Mouse (Mus musculus) kidney, embryonic 16.5 days (tissue): ENCODE measurements at regions not wholly inside any gene's neighbourhood (a gene's known extent, or its start where the extent isn't known, plus 50 kb on each side); places are given as distances from the start of the nearest gene placed in this dataset.
A peak's percentile ranks its signal among the peaks of the same experiment; 100 is the strongest.

Experiments
- ATAC-seq: fragments of 200-750 bp; cut with Nextera tagmentation; 2 replicates; pipeline ENCODE4 v1.8.0; 2017; ENCODE audit warnings: moderate TSS enrichment; ENCODE audit not compliant: low FRiP score, low TSS enrichment
- H3K27ac ChIP-seq: fragments of 300-500 bp; sonication (generic); 2 replicates; pipeline ENCODE4 v1.5.1; 2014; ENCODE audit warnings: low read length
- H3K27me3 ChIP-seq: fragments of 300-500 bp; sonication (generic); 2 replicates; pipeline ENCODE4 v1.6.1; 2014; ENCODE audit warnings: low read length, control low read depth, mixed read lengths; ENCODE audit not compliant: insufficient read depth
- H3K36me3 ChIP-seq: fragments of 300-500 bp; sonication (generic); 2 replicates; pipeline ENCODE4 v1.6.1; 2014; ENCODE audit warnings: low read length, control low read depth, mixed read lengths; ENCODE audit not compliant: insufficient read depth
- H3K4me1 ChIP-seq: fragments of 300-500 bp; sonication (generic); 2 replicates; pipeline ENCODE4 v1.6.1; 2014; ENCODE audit warnings: low read length, control low read depth, mixed read lengths; ENCODE audit not compliant: insufficient read depth
- H3K4me2 ChIP-seq: fragments of 300-500 bp; sonication (generic); replicated peaks from 2 replicates; pipeline ENCODE4 v1.6.1; 2014; ENCODE audit warnings: low read depth, low read length
- H3K4me3 ChIP-seq: fragments of 300-500 bp; sonication (generic); 2 replicates; pipeline ENCODE4 v1.5.1; 2014; ENCODE audit warnings: mild to moderate bottlenecking, low read length
- H3K9ac ChIP-seq: fragments of 300-500 bp; sonication (generic); replicated peaks from 2 replicates; pipeline ENCODE4 v1.6.1; 2014; ENCODE audit warnings: low read length
- H3K9me3 ChIP-seq: fragments of 300-500 bp; sonication (generic); 2 replicates; pipeline ENCODE4 v1.6.1; 2016; ENCODE audit warnings: low read length, control low read depth
- WGBS: fragments of 180-500 bp; shearing (Covaris S2); extraction: QIAGEN DNeasy Blood & Tissue Kit; methylation state at CpG from one replicate; pipeline ENCODE4 v1.1.7; 2014; 5-methylcytosine and 5-hydroxymethylcytosine counted together

GRCm38 (mm10) chr13:112187226-112187625 lies 101.0 kb upstream of the Ankrd55 start:
- no peak overlapping the region for H3K27ac ChIP-seq

GRCm38 (mm10) chr13:112188313-112188712 lies 99.9 kb upstream of the Ankrd55 start:
- Histone ChIP-seq H3K4me1 (peaks cover 67% of the 10 kb centered on the region), H3K4me2 (no peak overlapping the region), H3K27ac (peak overlapping the region; percentile 85), H3K9ac (no peak overlapping the region), H3K4me3 (no peak overlapping the region), H3K36me3 (no peaks in the 10 kb centered on the region), H3K9me3 (no peaks in the 10 kb centered on the region), H3K27me3 (no peaks in the 10 kb centered on the region)
- ATAC-seq, result no peak
- 57% methylated on average over 7 of the region's 7 CpGs for WGBS

More at GRCm38 (mm10) chr13:112187226-112187625, 101.0 kb upstream of the Ankrd55 start:
- no peak overlapping the region for H3K9ac ChIP-seq
- WGBS, result 52% methylated on average over 3 of the region's 3 CpGs
- H3K4me1 ChIP-seq, result peaks cover 60% of the 10 kb centered on the region
- no peaks in the 10 kb centered on the region for H3K27me3 ChIP-seq
- H3K36me3 ChIP-seq, result no peaks in the 10 kb centered on the region
- ATAC-seq, result no peak
- H3K4me3 ChIP-seq, result no peak overlapping the region
- no peaks in the 10 kb centered on the region for H3K9me3 ChIP-seq
- H3K4me2 ChIP-seq, result no peak overlapping the region

- Histone ChIP-seq H3K36me3 (no peaks in the 10 kb centered on the region), H3K9ac (no peak overlapping the region), H3K4me1 (peaks cover 67% of the 10 kb centered on the region), H3K4me2 (peak overlapping the region; percentile 31; the same call in 1 of the 2 replicates), H3K9me3 (no peaks in the 10 kb centered on the region), H3K27me3 (no peaks in the 10 kb centered on the region), H3K27ac (peak overlapping the region; percentile 85), H3K4me3 (no peak overlapping the region)
- WGBS, result 53% methylated on average over 18 of the region's 18 CpGs
- ATAC-seq, result peak; percentile 30; the same call in 1 of the 2 replicates
Observed at GRCm38 (mm10) chr13:112188741-112189476, 99.3 kb upstream of the Ankrd55 start.

- ATAC-seq, result peak; percentile 72
Observed at GRCm38 (mm10) chr13:112189605-112190004, 98.6 kb upstream of the Ankrd55 start.

GRCm38 (mm10) chr13:112192192-112192905 lies 95.9 kb upstream of the Ankrd55 start:
- no peaks in the 10 kb centered on the region for H3K9me3 ChIP-seq
- no peak overlapping the region for H3K4me3 ChIP-seq
- WGBS, result 47% methylated on average over 9 of the region's 9 CpGs
- no peaks in the 10 kb centered on the region for H3K27me3 ChIP-seq
- H3K36me3 ChIP-seq, result no peaks in the 10 kb centered on the region
- H3K4me1 ChIP-seq, result peaks cover 54% of the 10 kb centered on the region
- H3K9ac ChIP-seq, result no peak overlapping the region
- no peak for ATAC-seq
- H3K27ac ChIP-seq, result no peak overlapping the region
- no peak overlapping the region for H3K4me2 ChIP-seq

More at GRCm38 (mm10) chr13:112189605-112190004, 98.6 kb upstream of the Ankrd55 start:
- Histone ChIP-seq H3K27me3 (no peaks in the 10 kb centered on the region), H3K4me1 (peaks cover 67% of the 10 kb centered on the region), H3K27ac (peak overlapping the region; percentile 85), H3K9me3 (no peaks in the 10 kb centered on the region), H3K36me3 (no peaks in the 10 kb centered on the region), H3K4me3 (no peak overlapping the region), H3K4me2 (peak overlapping the region; percentile 31), H3K9ac (no peak overlapping the region)
- 28% methylated on average over 5 of the region's 5 CpGs for whole genome bisulfite sequencing

- ATAC-seq, result no peak
- peaks cover 49% of the 10 kb centered on the region for H3K4me1 ChIP-seq
- H3K9me3 ChIP-seq, result no peaks in the 10 kb centered on the region
- H3K9ac ChIP-seq, result no peak overlapping the region
- H3K4me3 ChIP-seq, result no peak overlapping the region
- no peaks in the 10 kb centered on the region for H3K27me3 ChIP-seq
- 87% methylated on average over 5 of the region's 5 CpGs for WGBS
- H3K36me3 ChIP-seq, result no peaks in the 10 kb centered on the region
- H3K27ac ChIP-seq, result no peak overlapping the region
- H3K4me2 ChIP-seq, result no peak overlapping the region
Observed at GRCm38 (mm10) chr13:112193676-112194075, 94.6 kb upstream of the Ankrd55 start.

GRCm38 (mm10) chr13:112194991-112195390 lies 93.3 kb upstream of the Ankrd55 start:
- no peak for ATAC-seq
- Histone ChIP-seq H3K9ac (no peak overlapping the region), H3K27ac (no peak overlapping the region), H3K4me1 (peaks cover 36% of the 10 kb centered on the region), H3K4me3 (no peak overlapping the region), H3K36me3 (no peaks in the 10 kb centered on the region), H3K4me2 (no peak overlapping the region), H3K9me3 (no peaks in the 10 kb centered on the region), H3K27me3 (no peaks in the 10 kb centered on the region)
- WGBS, result 88% methylated on average over 5 of the region's 5 CpGs

- Histone ChIP-seq H3K27me3 (no peaks in the 10 kb centered on the region), H3K4me3 (peak overlapping the region; percentile 14), H3K4me2 (peak overlapping the region; percentile 55), H3K36me3 (no peaks in the 10 kb centered on the region), H3K4me1 (peaks cover 26% of the 10 kb centered on the region), H3K27ac (no peak overlapping the region), H3K9ac (peak overlapping the region; percentile 45), H3K9me3 (no peaks in the 10 kb centered on the region)
- peak; percentile 39; the same call in 1 of the 2 replicates for ATAC-seq
- 2% methylated on average over 13 of the region's 13 CpGs for WGBS
Observed at GRCm38 (mm10) chr13:112196789-112197188, 91.5 kb upstream of the Ankrd55 start.

- H3K27ac ChIP-seq, result no peak overlapping the region
- 77% methylated on average over 8 of the region's 8 CpGs for WGBS
- no peaks in the 10 kb centered on the region for H3K27me3 ChIP-seq
- no peak overlapping the region for H3K9ac ChIP-seq
- H3K4me3 ChIP-seq, result no peak overlapping the region
- H3K4me1 ChIP-seq, result peaks cover 5% of the 10 kb centered on the region; the same call in 1 of the 2 replicates
- H3K36me3 ChIP-seq, result no peaks in the 10 kb centered on the region
- ATAC-seq, result no peak
- H3K4me2 ChIP-seq, result no peak overlapping the region
- no peaks in the 10 kb centered on the region for H3K9me3 ChIP-seq
Observed at GRCm38 (mm10) chr13:112203721-112204120, 84.5 kb upstream of the Ankrd55 start.

- Histone ChIP-seq H3K4me1 (peaks cover 5% of the 10 kb centered on the region; the same call in 1 of the 2 replicates), H3K27me3 (no peaks in the 10 kb centered on the region), H3K4me2 (no peak overlapping the region), H3K9me3 (no peaks in the 10 kb centered on the region), H3K27ac (no peak overlapping the region), H3K9ac (no peak overlapping the region), H3K36me3 (no peaks in the 10 kb centered on the region), H3K4me3 (no peak overlapping the region)
- 73% methylated on average over 3 of the region's 3 CpGs for WGBS
- ATAC-seq, result no peak
Observed at GRCm38 (mm10) chr13:112204204-112204603, 84.0 kb upstream of the Ankrd55 start.
